Mouse (Mus musculus): ENCODE results near the gene Kazn. TPM values are rescaled to one million over a fixed set of nuclear protein-coding genes. Genes with fewer than 3 reads are reported as not detected.

Kazn gene
- polyA plus RNA-seq, 1 experiment from 2014 or later: 5.8 TPM

- Histone ChIP-seq H3K4me3 (ENCODE audit: low read depth, low read length) (no peak overlapping the region), H3K4me1 (ENCODE audit: control insufficient read depth, insufficient read depth, low read length) (no peaks in the 10 kb centered on the region), H3K9ac (ENCODE audit: low read depth, low read length) (no peak overlapping the region), H3K27ac (ENCODE audit: low read depth, low read length) (no peak overlapping the region), H3K27me3 (ENCODE audit: control insufficient read depth, insufficient read depth, low read length) (no peaks in the 10 kb centered on the region), H3K36me3 (ENCODE audit: control insufficient read depth, insufficient read depth, low read length) (no peaks in the 10 kb centered on the region; the same call in 1 of the 2 replicates), H3K4me2 (no peak overlapping the region), H3K9me3 (replicated peaks; ENCODE audit: control insufficient read depth, low read length) (no peaks in the 10 kb centered on the region)
- WGBS (ENCODE audit: insufficient replicate concordance): 73% methylated on average over 6 of the region's 6 CpGs
- no peak for ATAC-seq (replicated peaks; ENCODE audit: insufficient number of reproducible peaks, low FRiP score, low TSS enrichment)
Measured at GRCm38 (mm10) chr4:142196626-142197025, 42.6 kb downstream of the Kazn start.

GRCm38 (mm10) chr4:142193780-142194179 is 45.4 kb downstream of the Kazn start:
- ATAC-seq (replicated peaks; ENCODE audit: insufficient number of reproducible peaks, low FRiP score, low TSS enrichment): no peak
- no peaks in the 10 kb centered on the region for H3K4me1 ChIP-seq (ENCODE audit: control insufficient read depth, insufficient read depth, low read length)
- 80% methylated on average over 7 of the region's 7 CpGs for WGBS (ENCODE audit: insufficient replicate concordance)

GRCm38 (mm10) chr4:142193151-142193578 is 46.0 kb downstream of the Kazn start:
- Histone ChIP-seq H3K27me3 (ENCODE audit: control insufficient read depth, insufficient read depth, low read length) (no peaks in the 10 kb centered on the region), H3K4me2 (no peak overlapping the region), H3K9me3 (replicated peaks; ENCODE audit: control insufficient read depth, low read length) (no peaks in the 10 kb centered on the region), H3K27ac (ENCODE audit: low read depth, low read length) (no peak overlapping the region), H3K36me3 (ENCODE audit: control insufficient read depth, insufficient read depth, low read length) (no peaks in the 10 kb centered on the region), H3K4me3 (ENCODE audit: low read depth, low read length) (no peak overlapping the region), H3K4me1 (ENCODE audit: control insufficient read depth, insufficient read depth, low read length) (no peaks in the 10 kb centered on the region; the same call in 1 of the 2 replicates), H3K9ac (ENCODE audit: low read depth, low read length) (no peak overlapping the region)
- WGBS (ENCODE audit: insufficient replicate concordance): 73% methylated on average over 8 of the region's 8 CpGs
- no peak for ATAC-seq (replicated peaks; ENCODE audit: insufficient number of reproducible peaks, low FRiP score, low TSS enrichment)

More at GRCm38 (mm10) chr4:142193780-142194179, 45.4 kb downstream of the Kazn start:
- Histone ChIP-seq H3K4me2 (no peak overlapping the region), H3K4me3 (ENCODE audit: low read depth, low read length) (no peak overlapping the region), H3K9me3 (replicated peaks; ENCODE audit: control insufficient read depth, low read length) (no peaks in the 10 kb centered on the region), H3K9ac (ENCODE audit: low read depth, low read length) (no peak overlapping the region), H3K36me3 (ENCODE audit: control insufficient read depth, insufficient read depth, low read length) (no peaks in the 10 kb centered on the region), H3K27me3 (ENCODE audit: control insufficient read depth, insufficient read depth, low read length) (no peaks in the 10 kb centered on the region), H3K27ac (ENCODE audit: low read depth, low read length) (no peak overlapping the region)

DNA sequence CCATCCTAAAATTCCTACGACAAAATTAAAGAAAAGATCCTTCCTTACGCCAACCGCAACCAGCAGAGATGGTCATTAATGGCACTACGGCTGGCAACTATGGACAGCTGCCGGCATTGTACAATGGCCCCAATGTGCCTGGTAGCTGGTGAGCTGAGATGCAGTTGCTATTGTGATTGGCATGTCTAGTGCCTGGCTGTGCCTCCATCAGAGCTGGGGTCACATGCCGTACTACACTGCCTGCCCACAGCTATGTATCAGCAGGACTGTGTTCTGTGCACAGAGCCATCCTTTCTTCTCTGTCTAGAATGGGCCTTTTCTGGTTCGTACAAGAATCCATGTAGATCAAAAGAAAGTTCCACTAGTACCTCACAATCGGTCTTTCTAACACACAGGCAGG is 49.2 kb downstream of the Kazn start:
- no peak overlapping the region for H3K4me3 ChIP-seq (ENCODE audit: low read depth, low read length)
- H3K36me3 ChIP-seq (ENCODE audit: control insufficient read depth, insufficient read depth, low read length): no peaks in the 10 kb centered on the region; the same call in 1 of the 2 replicates
- H3K27me3 ChIP-seq (ENCODE audit: control insufficient read depth, insufficient read depth, low read length): no peaks in the 10 kb centered on the region
- WGBS (ENCODE audit: insufficient replicate concordance): 86% methylated on average over 8 of the region's 8 CpGs
- H3K27ac ChIP-seq (ENCODE audit: low read depth, low read length): no peak overlapping the region
- 0 out of 2 replicates have a peak, but pooled peaks cover 2% of the 10 kb centered on the region for H3K9me3 ChIP-seq (replicated peaks; ENCODE audit: control insufficient read depth, low read length)
- H3K4me1 ChIP-seq (ENCODE audit: control insufficient read depth, insufficient read depth, low read length): no peaks in the 10 kb centered on the region; the same call in 1 of the 2 replicates
- ATAC-seq (replicated peaks; ENCODE audit: insufficient number of reproducible peaks, low FRiP score, low TSS enrichment): no peak
- no peak overlapping the region for H3K4me2 ChIP-seq
- no peak overlapping the region for H3K9ac ChIP-seq (ENCODE audit: low read depth, low read length)

- no peak overlapping the region for H3K9ac ChIP-seq (ENCODE audit: low read depth, low read length)
- H3K27me3 ChIP-seq (ENCODE audit: control insufficient read depth, insufficient read depth, low read length): no peaks in the 10 kb centered on the region
- ATAC-seq (replicated peaks; ENCODE audit: insufficient number of reproducible peaks, low FRiP score, low TSS enrichment): no peak
- H3K36me3 ChIP-seq (ENCODE audit: control insufficient read depth, insufficient read depth, low read length): no peaks in the 10 kb centered on the region; the same call in 1 of the 2 replicates
- H3K4me2 ChIP-seq: no peak overlapping the region
- no peak overlapping the region for H3K4me3 ChIP-seq (ENCODE audit: low read depth, low read length)
- no peaks in the 10 kb centered on the region; the same call in 1 of the 2 replicates for H3K4me1 ChIP-seq (ENCODE audit: control insufficient read depth, insufficient read depth, low read length)
- 0 out of 2 replicates have a peak, but pooled peaks cover 2% of the 10 kb centered on the region for H3K9me3 ChIP-seq (replicated peaks; ENCODE audit: control insufficient read depth, low read length)
- 74% methylated on average over 2 of the region's 2 CpGs for WGBS (ENCODE audit: insufficient replicate concordance)
- H3K27ac ChIP-seq (ENCODE audit: low read depth, low read length): no peak overlapping the region
Measured at GRCm38 (mm10) chr4:142188501-142188900, 50.7 kb downstream of the Kazn start.

DNA sequence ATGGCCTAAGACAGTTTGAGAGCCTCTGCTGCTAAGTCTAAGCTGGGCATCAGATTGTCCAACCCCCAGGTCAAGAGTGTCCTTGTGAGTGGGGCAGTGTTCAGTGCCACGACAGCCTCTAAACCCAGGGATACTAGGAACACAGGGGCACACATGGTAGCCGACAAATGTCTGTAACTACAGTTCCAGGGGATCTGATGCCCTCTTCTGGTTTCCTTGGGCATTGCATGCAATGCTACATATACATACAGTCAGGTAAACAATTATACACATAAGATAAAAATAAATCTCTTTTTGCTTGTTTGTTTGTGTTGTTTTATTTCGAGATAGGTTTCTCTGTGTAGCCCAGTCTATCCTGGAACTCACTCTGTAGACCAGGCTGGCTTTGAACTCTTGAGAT is 53.0 kb downstream of the Kazn start:
- no peak overlapping the region for H3K4me3 ChIP-seq (ENCODE audit: low read depth, low read length)
- 0 out of 2 replicates have a peak, but pooled peaks cover 2% of the 10 kb centered on the region for H3K9me3 ChIP-seq (replicated peaks; ENCODE audit: control insufficient read depth, low read length)
- H3K27ac ChIP-seq (ENCODE audit: low read depth, low read length): no peak overlapping the region
- no peak overlapping the region for H3K4me2 ChIP-seq
- 80% methylated on average over 3 of the region's 3 CpGs for WGBS (ENCODE audit: insufficient replicate concordance)
- peaks cover 6% of the 10 kb centered on the region for H3K4me1 ChIP-seq (ENCODE audit: control insufficient read depth, insufficient read depth, low read length)
- ATAC-seq (replicated peaks; ENCODE audit: insufficient number of reproducible peaks, low FRiP score, low TSS enrichment): no peak
- H3K27me3 ChIP-seq (ENCODE audit: control insufficient read depth, insufficient read depth, low read length): no peaks in the 10 kb centered on the region
- no peaks in the 10 kb centered on the region; the same call in 1 of the 2 replicates for H3K36me3 ChIP-seq (ENCODE audit: control insufficient read depth, insufficient read depth, low read length)
- H3K9ac ChIP-seq (ENCODE audit: low read depth, low read length): no peak overlapping the region

DNA sequence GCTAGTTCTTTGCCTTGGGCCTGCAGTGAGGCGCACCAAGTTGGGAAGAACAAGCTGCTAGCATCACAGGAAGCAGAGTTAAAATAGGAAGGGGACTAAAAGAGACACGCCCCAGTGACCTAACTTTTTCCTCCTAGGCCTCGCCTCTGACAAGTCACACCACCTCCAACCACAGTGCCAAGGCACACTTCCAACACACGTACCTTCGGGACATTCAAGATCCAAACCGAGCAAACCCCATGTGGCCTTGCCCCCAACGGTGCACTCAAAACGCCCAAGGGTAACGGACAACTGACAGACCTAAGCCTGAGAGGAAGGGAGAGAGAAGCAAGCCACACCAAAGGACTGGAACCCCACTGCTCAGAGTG is 53.7 kb downstream of the Kazn start:
- Histone ChIP-seq H3K27ac (ENCODE audit: low read depth, low read length) (no peak overlapping the region), H3K27me3 (ENCODE audit: control insufficient read depth, insufficient read depth, low read length) (no peaks in the 10 kb centered on the region), H3K4me1 (ENCODE audit: control insufficient read depth, insufficient read depth, low read length) (peaks cover 12% of the 10 kb centered on the region), H3K9me3 (replicated peaks; ENCODE audit: control insufficient read depth, low read length) (0 out of 2 replicates have a peak, but pooled peaks cover 2% of the 10 kb centered on the region), H3K36me3 (ENCODE audit: control insufficient read depth, insufficient read depth, low read length) (no peaks in the 10 kb centered on the region; the same call in 1 of the 2 replicates), H3K9ac (ENCODE audit: low read depth, low read length) (no peak overlapping the region), H3K4me2 (no peak overlapping the region), H3K4me3 (ENCODE audit: low read depth, low read length) (no peak overlapping the region)
- 88% methylated on average over 9 of the region's 9 CpGs for WGBS (ENCODE audit: insufficient replicate concordance)
- no peak for ATAC-seq (replicated peaks; ENCODE audit: insufficient number of reproducible peaks, low FRiP score, low TSS enrichment)

GRCm38 (mm10) chr4:142184852-142185532 is 54.2 kb downstream of the Kazn start:
- H3K4me3 ChIP-seq (ENCODE audit: low read depth, low read length): no peak overlapping the region
- WGBS (ENCODE audit: insufficient replicate concordance): 83% methylated on average over 13 of the region's 13 CpGs
- H3K36me3 ChIP-seq (ENCODE audit: control insufficient read depth, insufficient read depth, low read length): no peaks in the 10 kb centered on the region; the same call in 1 of the 2 replicates
- H3K4me1 ChIP-seq (ENCODE audit: control insufficient read depth, insufficient read depth, low read length): peaks cover 17% of the 10 kb centered on the region
- H3K27ac ChIP-seq (ENCODE audit: low read depth, low read length): no peak overlapping the region
- no peak overlapping the region for H3K9ac ChIP-seq (ENCODE audit: low read depth, low read length)
- 0 out of 2 replicates have a peak, but pooled peaks cover 2% of the 10 kb centered on the region for H3K9me3 ChIP-seq (replicated peaks; ENCODE audit: control insufficient read depth, low read length)
- no peak for ATAC-seq (replicated peaks; ENCODE audit: insufficient number of reproducible peaks, low FRiP score, low TSS enrichment)
- no peaks in the 10 kb centered on the region for H3K27me3 ChIP-seq (ENCODE audit: control insufficient read depth, insufficient read depth, low read length)
- H3K4me2 ChIP-seq: no peak overlapping the region

DNA sequence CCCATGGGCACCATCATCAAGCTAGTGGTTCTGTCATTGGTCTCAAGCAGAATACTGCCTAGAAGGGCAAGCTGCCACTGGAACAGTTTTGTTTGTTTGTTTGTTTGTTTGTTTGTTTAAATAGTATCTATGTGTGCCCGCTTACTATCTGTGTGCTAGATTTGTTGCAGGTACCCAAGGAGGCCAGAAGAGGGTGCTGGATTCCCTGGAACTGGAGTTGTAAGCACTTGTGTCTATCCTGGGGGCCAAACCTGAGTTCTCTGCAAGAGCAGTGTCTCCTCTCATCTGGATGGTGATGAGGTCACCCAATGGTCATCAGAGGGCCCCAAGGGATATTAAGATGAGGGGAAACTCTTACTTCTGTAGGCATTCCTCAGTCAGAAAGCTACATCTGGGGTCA is 55.6 kb downstream of the Kazn start:
- no peak overlapping the region for H3K27ac ChIP-seq (ENCODE audit: low read depth, low read length)
- no peaks in the 10 kb centered on the region for H3K27me3 ChIP-seq (ENCODE audit: control insufficient read depth, insufficient read depth, low read length)
- 75% methylated on average over 1 of the region's 1 CpGs for WGBS (ENCODE audit: insufficient replicate concordance)
- ATAC-seq (replicated peaks; ENCODE audit: insufficient number of reproducible peaks, low FRiP score, low TSS enrichment): no peak
- H3K4me3 ChIP-seq (ENCODE audit: low read depth, low read length): no peak overlapping the region
- H3K4me2 ChIP-seq: no peak overlapping the region
- no peak overlapping the region for H3K9ac ChIP-seq (ENCODE audit: low read depth, low read length)
- H3K4me1 ChIP-seq (ENCODE audit: control insufficient read depth, insufficient read depth, low read length): peaks cover 29% of the 10 kb centered on the region
- 0 out of 2 replicates have a peak, but pooled peaks cover 2% of the 10 kb centered on the region for H3K9me3 ChIP-seq (replicated peaks; ENCODE audit: control insufficient read depth, low read length)
- no peaks in the 10 kb centered on the region; the same call in 1 of the 2 replicates for H3K36me3 ChIP-seq (ENCODE audit: control insufficient read depth, insufficient read depth, low read length)
